Mouse (Mus musculus) heart, embryonic 13.5 days (tissue): ENCODE measurements around the gene Olfr690. TPM values are rescaled to one million over a fixed set of nuclear protein-coding genes. Genes with fewer than 3 reads are reported as not detected.
"Not testable (repeated sequence)": the region's sequence is repeated elsewhere in the genome, so short reads cannot be mapped to it uniquely, and the experiment has no call there.

ENCODE experiments used
- ATAC-seq: fragments of 200-750 bp; cut with Nextera tagmentation; 2 replicates; pipeline ENCODE4 v1.8.0; 2017; ENCODE audit warnings: moderate TSS enrichment; ENCODE audit not compliant: insufficient number of reproducible peaks, low FRiP score, low TSS enrichment; ENCODE audit errors: extremely low read depth
- H3K27ac ChIP-seq: fragments of 300-500 bp; sonication (generic); replicated peaks from 2 replicates; pipeline ENCODE4 v1.5.1; 2015; ENCODE audit warnings: moderate library complexity, mild to moderate bottlenecking, inconsistent platforms
- H3K27me3 ChIP-seq: fragments of 300-500 bp; sonication (generic); replicated peaks from 2 replicates; pipeline ENCODE4 v1.6.1; 2015; ENCODE audit warnings: mild to moderate bottlenecking, inconsistent platforms
- H3K36me3 ChIP-seq: fragments of 300-500 bp; sonication (generic); 2 replicates; pipeline ENCODE4 v1.6.1; 2015; ENCODE audit warnings: mild to moderate bottlenecking, inconsistent platforms
- H3K4me1 ChIP-seq: fragments of 300-500 bp; sonication (generic); 2 replicates; pipeline ENCODE4 v1.6.1; 2015; ENCODE audit warnings: inconsistent platforms
- H3K4me2 ChIP-seq: fragments of 300-500 bp; sonication (generic); 2 replicates; pipeline ENCODE4 v1.6.1; 2015; ENCODE audit warnings: inconsistent platforms, mild to moderate bottlenecking, moderate library complexity
- H3K4me3 ChIP-seq: fragments of 300-500 bp; sonication (generic); 2 replicates; pipeline ENCODE4 v1.5.1; 2015; ENCODE audit warnings: moderate library complexity, mild to moderate bottlenecking, inconsistent platforms
- H3K9ac ChIP-seq: fragments of 300-500 bp; sonication (generic); 2 replicates; pipeline ENCODE4 v1.6.1; 2015; ENCODE audit warnings: inconsistent platforms, mild to moderate bottlenecking, moderate library complexity
- H3K9me3 ChIP-seq: fragments of 300-500 bp; sonication (generic); 2 replicates; pipeline ENCODE4 v1.6.1; 2016; ENCODE audit warnings: inconsistent platforms
- WGBS: fragments of 180-500 bp; shearing (Covaris S2); methylation state at CpG from one replicate; pipeline ENCODE4 v1.1.7; 2015; ENCODE audit warnings: mixed read lengths; 5-methylcytosine and 5-hydroxymethylcytosine counted together
- polyA plus RNA-seq: library from polyadenylated mRNA; unstranded; fragments of >200 nt; fragmentation: Nextera tagmentation; extraction: Ambion mirVana; gene quantifications from 2 replicates; pipeline ENCODE4 v1.2.1, GENCODE M21; 2015

Gene Olfr690
- not detected in 2 replicates for polyA plus RNA-seq

- no peaks in the 10 kb centered on the region for H3K36me3 ChIP-seq
- no peak for ATAC-seq
- H3K4me3 ChIP-seq = no peak within 1 kb of the TSS
- H3K4me2 ChIP-seq = no peak within 1 kb of the TSS
- no peaks in the 10 kb centered on the region for H3K27me3 ChIP-seq
- no peaks in the 10 kb centered on the region for H3K9me3 ChIP-seq
- H3K9ac ChIP-seq = no peak within 1 kb of the TSS
- WGBS = 78% methylated on average over 1 of the region's 1 CpGs
- no peaks in the 10 kb centered on the region for H3K4me1 ChIP-seq
- no peak within 1 kb of the TSS for H3K27ac ChIP-seq
Observed at GRCm38 (mm10) chr7:105334004-105334403, at the start of gene Olfr690. Gene Olfr690 (minus strand): TSS chr7:105334104.

GRCm38 (mm10) chr7:105380329-105380728 is 46.4 kb upstream of the Olfr690 start:
- Histone ChIP-seq H3K4me2 (no peak overlapping the region), H3K27me3 (no peaks in the 10 kb centered on the region), H3K4me3 (no peak overlapping the region), H3K9ac (no peak overlapping the region), H3K27ac (no peak overlapping the region), H3K4me1 (no peaks in the 10 kb centered on the region), H3K9me3 (no peaks in the 10 kb centered on the region), H3K36me3 (peaks cover 94% of the 10 kb centered on the region)
- ATAC-seq = no peak
- 89% methylated on average over 3 of the region's 3 CpGs for WGBS

GRCm38 (mm10) chr7:105374866-105375265 is 41.0 kb upstream of the Olfr690 start, which contains the start of gene Gm5901:
Gene Gm5901 (plus strand): TSS chr7:105375038.
- Histone ChIP-seq H3K27me3 (no peaks in the 10 kb centered on the region), H3K36me3 (peaks cover 82% of the 10 kb centered on the region), H3K4me2 (no peak within 1 kb of the TSS), H3K27ac (peak within 1 kb of the TSS; percentile 66), H3K9me3 (no peaks in the 10 kb centered on the region), H3K9ac (no peak within 1 kb of the TSS), H3K4me1 (peaks cover 14% of the 10 kb centered on the region), H3K4me3 (no peak within 1 kb of the TSS)
- 88% methylated on average over 1 of the region's 1 CpGs for WGBS
- ATAC-seq = no peak

GRCm38 (mm10) chr7:105373976-105374375 is 40.1 kb upstream of the Olfr690 start:
- WGBS = 85% methylated on average over 3 of the region's 3 CpGs
- Histone ChIP-seq H3K4me1 (peaks cover 14% of the 10 kb centered on the region), H3K27ac (peak overlapping the region; percentile 66)

GRCm38 (mm10) chr7:105373509-105373908 is 39.6 kb upstream of the Olfr690 start:
- no peaks in the 10 kb centered on the region for H3K27me3 ChIP-seq
- 35% methylated on average over 4 of the region's 4 CpGs for WGBS
- no peak; the same call in 1 of the 2 replicates for ATAC-seq
- H3K4me1 ChIP-seq = peaks cover 14% of the 10 kb centered on the region
- H3K4me2 ChIP-seq = no peak overlapping the region
- peaks cover 69% of the 10 kb centered on the region for H3K36me3 ChIP-seq
- no peaks in the 10 kb centered on the region for H3K9me3 ChIP-seq
- no peak overlapping the region for H3K4me3 ChIP-seq
- peak overlapping the region; percentile 66 for H3K27ac ChIP-seq
- H3K9ac ChIP-seq = 0 out of 2 replicates have a peak overlapping the region, but pooled peaks have one; percentile 19

More at GRCm38 (mm10) chr7:105373976-105374375, 40.1 kb upstream of the Olfr690 start:
- H3K4me3 ChIP-seq = no peak overlapping the region
- H3K27me3 ChIP-seq = no peaks in the 10 kb centered on the region
- H3K9ac ChIP-seq = 0 out of 2 replicates have a peak overlapping the region, but pooled peaks have one; percentile 19
- no peaks in the 10 kb centered on the region for H3K9me3 ChIP-seq
- peaks cover 73% of the 10 kb centered on the region for H3K36me3 ChIP-seq
- H3K4me2 ChIP-seq = no peak overlapping the region
- ATAC-seq = no peak

- Histone ChIP-seq H3K27ac (peak overlapping the region; percentile 66), H3K4me3 (no peak overlapping the region), H3K36me3 (peaks cover 63% of the 10 kb centered on the region), H3K9ac (no peak overlapping the region), H3K9me3 (no peaks in the 10 kb centered on the region), H3K27me3 (no peaks in the 10 kb centered on the region), H3K4me2 (no peak overlapping the region), H3K4me1 (peaks cover 14% of the 10 kb centered on the region)
- 89% methylated on average over 1 of the region's 1 CpGs for WGBS
- ATAC-seq = no peak
Observed at GRCm38 (mm10) chr7:105372912-105373311, 39.0 kb upstream of the Olfr690 start.

- Histone ChIP-seq H3K4me3 (no peak overlapping the region), H3K9ac (no peak overlapping the region), H3K4me2 (no peak overlapping the region), H3K4me1 (peaks cover 6% of the 10 kb centered on the region), H3K9me3 (no peaks in the 10 kb centered on the region), H3K27ac (no peak overlapping the region), H3K36me3 (peaks cover 27% of the 10 kb centered on the region), H3K27me3 (no peaks in the 10 kb centered on the region)
- WGBS = 86% methylated on average over 4 of the region's 4 CpGs
- ATAC-seq = no peak
Observed at GRCm38 (mm10) chr7:105368521-105368920, 34.6 kb upstream of the Olfr690 start.

- no peak for ATAC-seq
Observed at GRCm38 (mm10) chr7:105367930-105368329, 34.0 kb upstream of the Olfr690 start, which contains the start of gene Olfr692. Gene Olfr692 (plus strand): TSS chr7:105368230.

GRCm38 (mm10) chr7:105367268-105367667 is 33.4 kb upstream of the Olfr690 start:
- Histone ChIP-seq H3K4me1 (no peaks in the 10 kb centered on the region), H3K4me2 (no peak overlapping the region), H3K27ac (no peak overlapping the region), H3K9ac (no peak overlapping the region), H3K27me3 (no peaks in the 10 kb centered on the region), H3K4me3 (no peak overlapping the region), H3K36me3 (peaks cover 14% of the 10 kb centered on the region), H3K9me3 (no peaks in the 10 kb centered on the region)
- 79% methylated on average over 5 of the region's 5 CpGs for WGBS
- ATAC-seq = no peak

More at GRCm38 (mm10) chr7:105367930-105368329, 34.0 kb upstream of the Olfr690 start, which contains the start of gene Olfr692:
- Histone ChIP-seq H3K27me3 (no peaks in the 10 kb centered on the region), H3K27ac (no peak within 1 kb of the TSS), H3K36me3 (peaks cover 21% of the 10 kb centered on the region), H3K4me3 (no peak within 1 kb of the TSS), H3K4me2 (no peak within 1 kb of the TSS), H3K4me1 (peaks cover under 1% of the 10 kb centered on the region; the same call in 1 of the 2 replicates), H3K9me3 (no peaks in the 10 kb centered on the region), H3K9ac (no peak within 1 kb of the TSS)
- 89% methylated on average over 1 of the region's 1 CpGs for WGBS

GRCm38 (mm10) chr7:105361713-105362112 is 27.8 kb upstream of the Olfr690 start:
- no peaks in the 10 kb centered on the region for H3K9me3 ChIP-seq
- no peak overlapping the region for H3K9ac ChIP-seq
- no peaks in the 10 kb centered on the region for H3K4me1 ChIP-seq
- ATAC-seq = no peak
- no peak overlapping the region for H3K4me3 ChIP-seq
- H3K36me3 ChIP-seq = no peaks in the 10 kb centered on the region
- 65% methylated on average over 2 of the region's 2 CpGs for WGBS
- no peak overlapping the region for H3K4me2 ChIP-seq
- H3K27ac ChIP-seq = no peak overlapping the region
- H3K27me3 ChIP-seq = no peaks in the 10 kb centered on the region

GRCm38 (mm10) chr7:105356487-105356886 is 22.6 kb upstream of the Olfr690 start:
- H3K9me3 ChIP-seq, H3K4me2 ChIP-seq, H3K27me3 ChIP-seq, H3K27ac ChIP-seq, ATAC-seq, H3K36me3 ChIP-seq, H3K9ac ChIP-seq, H3K4me3 ChIP-seq, H3K4me1 ChIP-seq: not testable (repeated sequence)
- WGBS = 87% methylated on average over 1 of the region's 2 CpGs

- H3K4me2 ChIP-seq, H3K4me1 ChIP-seq, H3K27ac ChIP-seq, H3K27me3 ChIP-seq, H3K9me3 ChIP-seq, H3K9ac ChIP-seq, ATAC-seq, H3K36me3 ChIP-seq, H3K4me3 ChIP-seq: not testable (repeated sequence)
- no CpG with 5 or more reads among the region's 5 CpGs for WGBS
Observed at GRCm38 (mm10) chr7:105356064-105356463, 22.2 kb upstream of the Olfr690 start.
